Comparison of ENCODE assay signal across 8 mouse cellular contexts in the genomic region with DNA sequence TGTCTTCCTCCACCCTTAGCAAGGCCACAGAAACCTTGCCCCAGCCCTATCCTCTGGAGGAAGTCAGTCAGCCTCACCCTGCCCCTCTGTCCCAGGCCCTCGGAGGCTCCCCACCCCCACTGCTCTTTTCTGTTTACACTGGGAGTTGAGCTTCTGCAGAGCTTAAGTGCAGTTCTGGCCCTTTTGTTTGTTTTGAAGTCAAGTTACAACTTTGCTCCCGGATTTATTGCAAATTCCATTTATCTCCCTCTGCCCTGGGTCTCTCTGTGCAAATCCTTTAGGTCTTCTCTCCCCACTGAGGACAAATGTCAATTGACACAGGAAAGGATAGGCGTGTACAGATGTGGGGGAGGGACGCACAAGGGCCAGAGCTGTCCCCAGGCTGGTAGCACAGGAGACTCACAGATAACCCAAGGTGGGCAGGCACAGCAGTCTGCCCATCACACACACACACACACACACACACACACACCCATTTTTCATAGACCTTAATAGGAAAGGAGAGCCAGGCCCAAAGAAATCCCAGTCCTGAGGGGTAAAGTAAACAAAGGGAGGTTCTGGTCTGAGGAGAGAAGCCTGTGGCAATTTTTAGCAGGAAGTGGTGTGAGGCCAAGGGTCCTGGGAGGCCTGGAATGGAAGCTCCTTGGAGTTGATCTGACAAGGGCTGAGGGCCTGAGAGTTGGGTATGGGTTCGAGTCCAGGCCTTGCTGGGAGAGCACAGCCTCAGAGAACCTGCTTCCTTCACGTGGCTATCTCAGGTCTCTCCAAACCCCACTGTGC.
A peak's percentile ranks its signal among the peaks of the same experiment; 100 is the strongest.
DNase-seq lines count a peak whose midpoint lies in the region; ATAC-seq lines count a peak whose summit lies in the region.

No protein-coding gene starts in this region.

- no peak for ATAC-seq in heart, embryonic 13.5 days (ENCODE audit: extremely low read depth, insufficient number of reproducible peaks, low FRiP score, low TSS enrichment)
- ATAC-seq in kidney, embryonic 15.5 days (replicated peaks; ENCODE audit: low FRiP score), result peak; percentile 79
- peak; percentile 87 for ATAC-seq in lung, embryonic 16.5 days (ENCODE audit: low read depth)
- ATAC-seq in cerebellum, adult (ENCODE audit: insufficient number of reproducible peaks, low FRiP score, low TSS enrichment), result no peak

- no peaks in the 10 kb centered on the region for H3K9me3 ChIP-seq in heart, embryonic 13.5 days
- no peaks in the 10 kb centered on the region for H3K9me3 ChIP-seq in kidney, embryonic 15.5 days (replicated peaks)
- H3K9me3 ChIP-seq in lung, embryonic 16.5 days (ENCODE audit: control insufficient read depth, low read length), result no peaks in the 10 kb centered on the region

- no peaks in the 10 kb centered on the region for H3K36me3 ChIP-seq in heart, embryonic 13.5 days
- H3K36me3 ChIP-seq in kidney, embryonic 15.5 days, result no peaks in the 10 kb centered on the region
- H3K36me3 ChIP-seq in lung, embryonic 16.5 days (ENCODE audit: control insufficient read depth, insufficient read depth, low read length), result no peaks in the 10 kb centered on the region

- peak overlapping the region; percentile 52; the same call in 1 of the 2 replicates for H3K9ac ChIP-seq in heart, embryonic 13.5 days
- no peak overlapping the region for H3K9ac ChIP-seq in kidney, embryonic 15.5 days
- peak overlapping the region; percentile 36; the same call in 1 of the 2 replicates for H3K9ac ChIP-seq in lung, embryonic 16.5 days (ENCODE audit: low read length)

- DNase-seq in ES-CJ7 (ENCODE audit: low read depth, low spot score), result peak; percentile 21
- peak; percentile 47 for DNase-seq in adrenal gland, postnatal 25 days
- peak; percentile 70 to 79 for DNase-seq in urinary bladder, postnatal 4 days (ENCODE audit: low spot score in 2 of 2)
- DNase-seq in cerebellum, adult 9-11 months, result no peak

- 24% methylated on average over 6 of the region's 6 CpGs for WGBS in heart, embryonic 13.5 days
- WGBS in kidney, embryonic 15.5 days, result 17% methylated on average over 6 of the region's 6 CpGs
- WGBS in lung, embryonic 16.5 days, result 6% methylated on average over 6 of the region's 6 CpGs

- H3K27ac ChIP-seq in heart, embryonic 13.5 days (replicated peaks), result peak overlapping the region; percentile 85
- H3K27ac ChIP-seq in kidney, embryonic 15.5 days, result peak overlapping the region; percentile 92
- H3K27ac ChIP-seq in lung, embryonic 16.5 days (ENCODE audit: low read length), result peak overlapping the region; percentile 94

- peaks cover 59% of the 10 kb centered on the region for H3K4me1 ChIP-seq in heart, embryonic 13.5 days
- H3K4me1 ChIP-seq in kidney, embryonic 15.5 days, result peaks cover 78% of the 10 kb centered on the region
- H3K4me1 ChIP-seq in lung, embryonic 16.5 days (replicated peaks; ENCODE audit: control insufficient read depth, insufficient read depth, low read length), result peaks cover 50% of the 10 kb centered on the region

- H3K27me3 ChIP-seq in heart, embryonic 13.5 days (replicated peaks), result no peaks in the 10 kb centered on the region
- H3K27me3 ChIP-seq in kidney, embryonic 15.5 days, result no peaks in the 10 kb centered on the region
- H3K27me3 ChIP-seq in lung, embryonic 16.5 days (ENCODE audit: control insufficient read depth, insufficient read depth, low read depth, low read length), result no peaks in the 10 kb centered on the region

- H3K4me2 ChIP-seq in heart, embryonic 13.5 days, result no peak overlapping the region
- no peak overlapping the region for H3K4me2 ChIP-seq in kidney, embryonic 15.5 days
- H3K4me2 ChIP-seq in lung, embryonic 16.5 days (ENCODE audit: low read depth, low read length), result no peak overlapping the region

- H3K4me3 ChIP-seq in heart, embryonic 13.5 days, result no peak overlapping the region
- no peak overlapping the region for H3K4me3 ChIP-seq in kidney, embryonic 15.5 days (replicated peaks)
- H3K4me3 ChIP-seq in lung, embryonic 16.5 days (ENCODE audit: low read length), result no peak overlapping the region

Comparison
In these comparisons a context has a peak if more than half of its experiments do, and no peak if none do; other contexts are left out.
1. ATAC-seq: peak in kidney, embryonic 15.5 days (single experiment) and lung, embryonic 16.5 days (single experiment); none in heart, embryonic 13.5 days (single experiment) and cerebellum, adult (single experiment).
2. Peak in every context shown above with its lines, with median percentiles within 50 percentile points of each other: H3K27ac ChIP-seq.